Mouse (Mus musculus): ENCODE measurements at regions not wholly inside any gene's neighbourhood (a gene's known extent, or its start where the extent isn't known, plus 50 kb on each side); places are given as distances from the start of the nearest gene placed in this dataset.

DNA sequence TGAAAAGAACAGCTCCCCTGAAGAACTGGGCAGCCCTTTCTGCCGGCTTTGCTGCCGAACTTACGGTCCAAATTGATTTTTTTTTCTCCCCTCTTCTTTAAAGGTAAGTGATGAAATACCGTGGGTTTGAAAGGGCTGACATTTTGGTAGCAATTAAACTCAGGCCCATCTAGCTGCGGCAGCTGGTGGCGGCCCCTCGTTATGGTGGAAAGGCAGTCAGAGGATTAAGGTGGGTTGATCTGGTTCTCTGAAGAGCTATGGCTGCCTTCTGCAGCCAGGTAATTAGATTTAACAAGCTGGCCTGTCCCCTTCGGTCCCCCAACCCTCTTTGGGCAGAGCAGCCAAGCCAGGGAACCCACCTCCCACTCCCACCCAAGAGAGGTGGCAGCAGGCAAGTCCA, 214.1 kb upstream of the Csf3r start:
- no peak overlapping the region for H3K27ac ChIP-seq (ENCODE audit: low read depth, low read length)
- no peak overlapping the region for H3K9ac ChIP-seq (ENCODE audit: low read depth, low read length)
- no peak overlapping the region for H3K4me2 ChIP-seq (replicated peaks; ENCODE audit: low read depth, low read length)
- no peaks in the 10 kb centered on the region for H3K9me3 ChIP-seq (ENCODE audit: control insufficient read depth, low read length)
- 0 out of 2 replicates have a peak, but pooled peaks cover 7% of the 10 kb centered on the region for H3K4me1 ChIP-seq (ENCODE audit: control insufficient read depth, insufficient read depth, low read length)
- H3K4me3 ChIP-seq (ENCODE audit: low read length) = no peak overlapping the region
- no peak for ATAC-seq (ENCODE audit: low FRiP score, low TSS enrichment)
- 36% methylated on average over 8 of the region's 8 CpGs for whole genome bisulfite sequencing
- no peaks in the 10 kb centered on the region for H3K27me3 ChIP-seq (ENCODE audit: control insufficient read depth, insufficient read depth, low read length)
- H3K36me3 ChIP-seq (ENCODE audit: control insufficient read depth, insufficient read depth, low read length) = no peaks in the 10 kb centered on the region

DNA sequence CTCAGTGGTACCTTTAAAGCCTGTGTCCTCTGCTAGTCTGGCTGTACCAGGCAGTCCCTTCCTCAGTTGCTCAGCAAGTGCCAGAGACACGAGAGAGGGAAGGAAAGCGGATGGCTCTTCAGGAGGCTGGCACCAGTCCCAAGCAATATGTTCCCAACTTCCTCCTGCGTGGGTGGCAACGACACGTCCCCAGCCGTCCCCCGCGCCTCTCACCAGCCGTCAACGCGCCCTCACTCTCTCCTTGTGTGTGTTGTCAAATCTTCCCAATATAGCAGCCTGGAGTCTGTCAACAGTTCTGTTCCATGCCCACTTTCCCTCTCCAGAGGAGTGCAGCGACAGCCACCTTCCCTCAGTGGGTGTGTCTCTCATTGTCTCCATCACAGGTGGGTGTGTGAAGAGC, 210.0 kb upstream of the Csf3r start:
- no peaks in the 10 kb centered on the region for H3K9me3 ChIP-seq (ENCODE audit: control insufficient read depth, low read length)
- no peak overlapping the region for H3K9ac ChIP-seq (ENCODE audit: low read depth, low read length)
- no peak overlapping the region for H3K27ac ChIP-seq (ENCODE audit: low read depth, low read length)
- 69% methylated on average over 12 of the region's 12 CpGs for WGBS
- H3K4me2 ChIP-seq (replicated peaks; ENCODE audit: low read depth, low read length) = no peak overlapping the region
- H3K27me3 ChIP-seq (ENCODE audit: control insufficient read depth, insufficient read depth, low read length) = no peaks in the 10 kb centered on the region
- no peak for ATAC-seq (ENCODE audit: low FRiP score, low TSS enrichment)
- H3K4me1 ChIP-seq (ENCODE audit: control insufficient read depth, insufficient read depth, low read length) = 0 out of 2 replicates have a peak, but pooled peaks cover 5% of the 10 kb centered on the region
- no peak overlapping the region for H3K4me3 ChIP-seq (ENCODE audit: low read length)
- no peaks in the 10 kb centered on the region for H3K36me3 ChIP-seq (ENCODE audit: control insufficient read depth, insufficient read depth, low read length)

DNA sequence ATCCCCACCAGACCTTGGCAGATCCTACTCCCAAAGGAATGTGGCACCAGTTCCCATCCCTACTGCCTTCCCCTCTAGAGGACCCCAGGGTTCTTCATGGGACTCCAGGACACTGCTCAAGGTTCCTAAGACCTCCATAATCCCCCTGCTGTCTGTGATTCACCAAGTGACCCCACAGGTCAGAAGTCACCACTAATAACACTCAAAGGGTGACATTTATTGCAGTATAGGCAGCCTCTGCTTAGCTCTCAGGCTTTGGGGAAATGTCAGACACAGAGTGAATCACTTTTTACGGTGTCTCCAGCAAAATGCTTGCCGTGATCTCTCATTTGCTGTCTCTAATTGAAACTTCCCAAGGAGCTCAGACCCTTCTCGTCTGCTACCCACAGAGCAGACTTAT, 209.1 kb upstream of the Csf3r start:
- 5% methylated on average over 3 of the region's 3 CpGs for WGBS
- ATAC-seq (ENCODE audit: low FRiP score, low TSS enrichment) = no peak
- H3K4me3 ChIP-seq (ENCODE audit: low read length) = no peak overlapping the region
- no peak overlapping the region for H3K4me2 ChIP-seq (replicated peaks; ENCODE audit: low read depth, low read length)
- no peak overlapping the region for H3K27ac ChIP-seq (ENCODE audit: low read depth, low read length)
- no peaks in the 10 kb centered on the region for H3K4me1 ChIP-seq (ENCODE audit: control insufficient read depth, insufficient read depth, low read length)
- H3K27me3 ChIP-seq (ENCODE audit: control insufficient read depth, insufficient read depth, low read length) = no peaks in the 10 kb centered on the region
- no peaks in the 10 kb centered on the region for H3K36me3 ChIP-seq (ENCODE audit: control insufficient read depth, insufficient read depth, low read length)
- H3K9me3 ChIP-seq (ENCODE audit: control insufficient read depth, low read length) = no peaks in the 10 kb centered on the region
- no peak overlapping the region for H3K9ac ChIP-seq (ENCODE audit: low read depth, low read length)

DNA sequence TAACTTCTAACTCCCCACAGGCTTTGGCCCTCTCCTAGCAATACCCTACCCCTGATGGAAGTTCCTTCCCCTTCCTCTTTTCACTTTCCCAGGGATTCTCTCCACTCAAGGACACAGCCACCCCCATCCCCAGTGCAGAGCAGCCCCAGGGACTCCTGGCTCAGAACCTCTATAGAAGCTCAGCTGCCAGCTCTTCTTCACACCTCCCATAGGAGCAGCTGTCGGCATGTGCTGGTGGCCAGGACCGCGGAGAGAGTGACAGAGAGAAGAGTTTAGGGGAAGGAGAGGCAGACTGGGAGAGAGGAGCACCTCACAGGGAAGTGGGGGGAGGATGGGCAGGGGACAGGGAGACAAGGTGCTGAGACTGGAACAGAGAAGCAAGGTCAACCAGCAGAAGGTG, 199.8 kb upstream of the Csf3r start:
- WGBS = 21% methylated on average over 3 of the region's 3 CpGs
- Histone ChIP-seq H3K27ac (ENCODE audit: low read depth, low read length) (no peak overlapping the region), H3K4me3 (ENCODE audit: low read length) (no peak overlapping the region), H3K4me1 (ENCODE audit: control insufficient read depth, insufficient read depth, low read length) (no peaks in the 10 kb centered on the region), H3K4me2 (replicated peaks; ENCODE audit: low read depth, low read length) (no peak overlapping the region), H3K27me3 (ENCODE audit: control insufficient read depth, insufficient read depth, low read length) (no peaks in the 10 kb centered on the region), H3K36me3 (ENCODE audit: control insufficient read depth, insufficient read depth, low read length) (no peaks in the 10 kb centered on the region), H3K9me3 (ENCODE audit: control insufficient read depth, low read length) (no peaks in the 10 kb centered on the region), H3K9ac (ENCODE audit: low read depth, low read length) (no peak overlapping the region)
- no peak for ATAC-seq (ENCODE audit: low FRiP score, low TSS enrichment)

DNA sequence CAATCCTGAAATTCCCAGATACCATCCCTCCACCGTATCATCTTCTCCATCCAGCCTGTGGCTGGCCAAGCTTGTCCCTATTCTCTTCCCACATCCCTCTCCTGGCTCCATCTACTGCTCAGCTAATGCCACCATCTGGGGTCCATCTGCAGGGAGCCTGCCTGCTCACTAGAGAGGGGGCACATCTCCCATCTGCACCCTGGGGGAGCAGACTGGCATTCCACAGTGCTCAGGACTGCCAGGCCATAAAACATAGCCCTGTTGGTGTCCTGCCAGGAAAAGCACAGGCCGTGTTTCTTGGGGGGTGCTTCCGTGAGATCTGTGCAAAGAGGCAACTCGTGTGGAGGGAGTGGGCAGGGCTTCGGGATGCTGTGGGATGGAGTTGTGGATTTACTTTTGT, 197.9 kb upstream of the Csf3r start:
- ATAC-seq (ENCODE audit: low FRiP score, low TSS enrichment) = no peak
- Histone ChIP-seq H3K9ac (ENCODE audit: low read depth, low read length) (no peak overlapping the region), H3K4me2 (replicated peaks; ENCODE audit: low read depth, low read length) (no peak overlapping the region), H3K36me3 (ENCODE audit: control insufficient read depth, insufficient read depth, low read length) (no peaks in the 10 kb centered on the region), H3K4me1 (ENCODE audit: control insufficient read depth, insufficient read depth, low read length) (no peaks in the 10 kb centered on the region), H3K27ac (ENCODE audit: low read depth, low read length) (no peak overlapping the region), H3K9me3 (ENCODE audit: control insufficient read depth, low read length) (no peaks in the 10 kb centered on the region), H3K27me3 (ENCODE audit: control insufficient read depth, insufficient read depth, low read length) (no peaks in the 10 kb centered on the region), H3K4me3 (ENCODE audit: low read length) (no peak overlapping the region)
- 64% methylated on average over 5 of the region's 5 CpGs for WGBS

DNA sequence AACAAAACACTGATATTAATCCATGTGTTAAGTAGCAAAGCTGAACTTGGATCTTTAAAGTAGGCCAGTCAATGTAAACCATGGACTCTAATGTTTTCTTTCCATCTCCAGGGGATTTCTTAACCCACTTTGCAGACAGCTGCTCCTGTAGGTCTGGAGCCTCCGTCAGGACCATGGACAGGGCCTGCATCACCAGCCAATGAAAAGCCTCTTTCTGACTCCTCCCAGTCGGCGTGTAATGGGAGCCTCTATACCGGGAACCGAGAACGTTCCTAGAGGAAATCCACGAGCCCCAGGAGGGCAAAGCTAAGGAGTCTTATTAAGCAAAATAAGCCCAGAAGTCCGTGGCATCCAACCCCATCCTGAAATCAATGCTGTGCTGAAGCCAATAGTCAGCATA, 189.1 kb upstream of the Csf3r start:
- H3K9ac ChIP-seq (ENCODE audit: low read depth, low read length) = no peak overlapping the region
- WGBS = under 1% methylated on average over 8 of the region's 8 CpGs
- no peaks in the 10 kb centered on the region for H3K27me3 ChIP-seq (ENCODE audit: control insufficient read depth, insufficient read depth, low read length)
- no peak overlapping the region for H3K27ac ChIP-seq (ENCODE audit: low read depth, low read length)
- no peak overlapping the region for H3K4me3 ChIP-seq (ENCODE audit: low read length)
- no peaks in the 10 kb centered on the region for H3K4me1 ChIP-seq (ENCODE audit: control insufficient read depth, insufficient read depth, low read length)
- H3K4me2 ChIP-seq (replicated peaks; ENCODE audit: low read depth, low read length) = no peak overlapping the region
- no peaks in the 10 kb centered on the region for H3K36me3 ChIP-seq (ENCODE audit: control insufficient read depth, insufficient read depth, low read length)
- H3K9me3 ChIP-seq (ENCODE audit: control insufficient read depth, low read length) = no peaks in the 10 kb centered on the region
- ATAC-seq (ENCODE audit: low FRiP score, low TSS enrichment) = peak; percentile 72; the same call in 1 of the 2 replicates

DNA sequence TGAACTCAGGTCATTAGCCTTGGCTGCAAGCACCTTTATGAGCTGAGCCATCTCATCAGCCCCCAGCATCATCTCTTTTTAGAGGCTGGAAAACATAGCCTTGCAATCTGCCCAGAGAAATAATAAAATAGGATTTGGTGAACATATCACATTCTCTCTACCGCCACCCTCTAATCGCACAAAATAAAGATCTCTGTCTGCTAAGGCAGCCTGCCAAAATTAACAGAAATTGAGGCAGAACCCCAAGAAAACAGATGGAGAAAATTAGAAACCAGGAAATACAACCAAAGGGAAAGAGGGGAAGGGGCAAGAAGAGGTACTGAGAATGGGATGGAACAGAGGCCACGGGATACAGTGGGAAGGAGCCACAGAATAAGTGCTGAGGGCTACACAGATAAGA, 176.8 kb upstream of the Csf3r start:
- WGBS = 88% methylated on average over 3 of the region's 3 CpGs

DNA sequence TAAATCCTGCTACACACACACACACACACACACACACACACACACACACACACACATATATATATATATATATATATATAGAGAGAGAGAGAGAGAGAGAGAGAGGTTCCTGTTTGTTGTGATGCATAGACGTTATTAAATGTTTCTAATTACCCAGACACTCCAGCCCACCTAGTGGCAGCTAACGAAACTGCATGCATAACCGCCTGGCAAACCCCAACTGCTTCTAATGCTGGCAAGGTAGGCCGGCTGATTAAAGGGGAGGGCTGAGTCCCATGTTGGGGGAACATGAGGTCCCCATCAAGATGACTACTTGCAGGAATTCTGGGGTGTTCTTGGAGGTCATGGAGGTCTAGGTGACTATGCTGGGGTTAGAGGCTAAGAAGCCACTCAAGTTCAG, 174.1 kb upstream of the Csf3r start:
- ATAC-seq (ENCODE audit: low FRiP score, low TSS enrichment) = no peak
- H3K4me2 ChIP-seq (replicated peaks; ENCODE audit: low read depth, low read length) = no peak overlapping the region
- 18% methylated on average over 4 of the region's 4 CpGs for WGBS

More for the DNA sequence above, 176.8 kb upstream of the Csf3r start:
- no peak for ATAC-seq (ENCODE audit: low FRiP score, low TSS enrichment)
- no peak overlapping the region for H3K4me2 ChIP-seq (replicated peaks; ENCODE audit: low read depth, low read length)
- H3K36me3 ChIP-seq (ENCODE audit: control insufficient read depth, insufficient read depth, low read length) = no peaks in the 10 kb centered on the region
- no peak overlapping the region for H3K27ac ChIP-seq (ENCODE audit: low read depth, low read length)
- no peak overlapping the region for H3K9ac ChIP-seq (ENCODE audit: low read depth, low read length)
- 0 out of 2 replicates have a peak, but pooled peaks cover 7% of the 10 kb centered on the region for H3K27me3 ChIP-seq (ENCODE audit: control insufficient read depth, insufficient read depth, low read length)
- H3K4me1 ChIP-seq (ENCODE audit: control insufficient read depth, insufficient read depth, low read length) = no peaks in the 10 kb centered on the region
- no peak overlapping the region for H3K4me3 ChIP-seq (ENCODE audit: low read length)
- H3K9me3 ChIP-seq (ENCODE audit: control insufficient read depth, low read length) = no peaks in the 10 kb centered on the region; the same call in 1 of the 2 replicates

DNA sequence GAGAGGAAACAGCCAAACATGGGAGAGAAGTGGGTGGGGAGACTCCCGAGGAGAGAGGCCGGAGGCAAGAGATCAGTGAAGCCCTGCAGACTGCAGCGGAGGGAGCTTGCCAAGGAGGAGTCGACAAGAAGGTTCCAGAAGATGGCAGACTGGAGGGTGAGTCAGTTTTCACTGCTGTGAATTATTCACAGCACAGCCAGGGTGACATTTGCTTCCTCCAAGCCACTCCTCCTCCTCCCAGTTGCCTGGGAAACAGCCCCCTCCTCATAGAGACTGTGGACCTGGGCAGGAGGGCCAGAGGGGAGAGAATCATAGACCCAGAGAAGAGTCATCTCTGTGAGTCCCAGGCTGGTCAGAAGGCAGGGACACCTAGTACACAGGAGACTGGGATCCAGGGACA, 171.8 kb upstream of the Csf3r start:
- 45% methylated on average over 4 of the region's 4 CpGs for WGBS
- Histone ChIP-seq H3K9ac (ENCODE audit: low read depth, low read length) (no peak overlapping the region), H3K4me1 (ENCODE audit: control insufficient read depth, insufficient read depth, low read length) (0 out of 2 replicates have a peak, but pooled peaks cover 7% of the 10 kb centered on the region), H3K36me3 (ENCODE audit: control insufficient read depth, insufficient read depth, low read length) (no peaks in the 10 kb centered on the region), H3K27me3 (ENCODE audit: control insufficient read depth, insufficient read depth, low read length) (0 out of 2 replicates have a peak, but pooled peaks cover 7% of the 10 kb centered on the region), H3K27ac (ENCODE audit: low read depth, low read length) (no peak overlapping the region), H3K9me3 (ENCODE audit: control insufficient read depth, low read length) (no peaks in the 10 kb centered on the region; the same call in 1 of the 2 replicates), H3K4me3 (ENCODE audit: low read length) (no peak overlapping the region), H3K4me2 (replicated peaks; ENCODE audit: low read depth, low read length) (no peak overlapping the region)
- no peak for ATAC-seq (ENCODE audit: low FRiP score, low TSS enrichment)

More for the DNA sequence above, 174.1 kb upstream of the Csf3r start:
- H3K9me3 ChIP-seq (ENCODE audit: control insufficient read depth, low read length) = no peaks in the 10 kb centered on the region; the same call in 1 of the 2 replicates
- H3K4me3 ChIP-seq (ENCODE audit: low read length) = no peak overlapping the region
- H3K27ac ChIP-seq (ENCODE audit: low read depth, low read length) = no peak overlapping the region
- H3K27me3 ChIP-seq (ENCODE audit: control insufficient read depth, insufficient read depth, low read length) = 0 out of 2 replicates have a peak, but pooled peaks cover 7% of the 10 kb centered on the region
- no peaks in the 10 kb centered on the region for H3K4me1 ChIP-seq (ENCODE audit: control insufficient read depth, insufficient read depth, low read length)
- no peak overlapping the region for H3K9ac ChIP-seq (ENCODE audit: low read depth, low read length)
- no peaks in the 10 kb centered on the region for H3K36me3 ChIP-seq (ENCODE audit: control insufficient read depth, insufficient read depth, low read length)
